Comparison of ENCODE assay signal across 8 mouse cellular contexts in the genomic region with DNA sequence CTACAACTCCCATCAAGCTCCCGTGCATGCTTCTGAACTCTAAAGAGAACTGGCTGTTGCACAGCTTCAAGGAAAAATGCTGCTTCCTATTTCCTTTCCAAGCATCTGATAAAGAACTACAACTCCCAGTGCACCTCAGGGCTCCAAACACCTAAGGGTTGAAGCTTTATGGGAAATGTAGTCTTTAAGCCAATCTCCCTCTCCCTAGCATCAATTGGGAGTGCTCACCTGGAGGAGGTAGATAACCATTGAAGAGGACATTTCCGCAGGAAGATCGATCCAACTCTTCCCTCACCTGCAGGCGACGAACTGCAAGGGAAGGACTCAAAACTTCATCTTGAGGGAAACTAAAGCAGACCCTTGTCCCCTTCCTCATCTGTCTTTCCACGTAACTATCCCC. TPM values are rescaled to one million over a fixed set of nuclear protein-coding genes. Genes with fewer than 3 reads are reported as not detected.
DNase-seq lines count a peak whose midpoint lies in the region; ATAC-seq and TF ChIP-seq lines count a peak whose summit lies in the region.

No protein-coding gene starts in this region.

- H3K9ac ChIP-seq in neural tube, embryonic 11.5 days (ENCODE audit: low read length) = no peak overlapping the region
- no peak overlapping the region for H3K9ac ChIP-seq in forebrain, postnatal 0 days
- H3K9ac ChIP-seq in kidney, postnatal 0 days (ENCODE audit: low read depth, low read length) = no peak overlapping the region
- H3K9ac ChIP-seq in neural tube, embryonic 13.5 days = peak overlapping the region; percentile 85

- peaks cover 23% of the 10 kb centered on the region for H3K27me3 ChIP-seq in neural tube, embryonic 11.5 days (ENCODE audit: control insufficient read depth, insufficient read depth, low read length)
- H3K27me3 ChIP-seq in forebrain, postnatal 0 days (ENCODE audit: insufficient read depth, low read length) = peaks cover 8% of the 10 kb centered on the region
- H3K27me3 ChIP-seq in kidney, postnatal 0 days (ENCODE audit: insufficient read depth, low read length) = no peaks in the 10 kb centered on the region
- H3K27me3 ChIP-seq in neural tube, embryonic 13.5 days = peaks cover 26% of the 10 kb centered on the region

- H3K36me3 ChIP-seq in neural tube, embryonic 11.5 days (ENCODE audit: control insufficient read depth, insufficient read depth, low read length) = peaks cover 3% of the 10 kb centered on the region; the same call in 1 of the 2 replicates
- H3K36me3 ChIP-seq in forebrain, postnatal 0 days (ENCODE audit: insufficient read depth) = peaks cover 26% of the 10 kb centered on the region
- 0 out of 2 replicates have a peak, but pooled peaks cover 7% of the 10 kb centered on the region for H3K36me3 ChIP-seq in kidney, postnatal 0 days (ENCODE audit: insufficient read depth, low read length)
- peaks cover 39% of the 10 kb centered on the region for H3K36me3 ChIP-seq in neural tube, embryonic 13.5 days

- no peak for ATAC-seq in neural tube, embryonic 11.5 days (ENCODE audit: insufficient read depth, low FRiP score, low TSS enrichment)
- peak; percentile 66 for ATAC-seq in forebrain, postnatal 0 days
- no peak for ATAC-seq in kidney, postnatal 0 days (replicated peaks; ENCODE audit: low FRiP score, low read depth)
- ATAC-seq in neural tube, embryonic 13.5 days (ENCODE audit: low read depth) = no peak
- no peak for ATAC-seq in granulocyte monocyte progenitor cell, adult 5-6 weeks (replicated peaks; ENCODE audit: poor library complexity, severe bottlenecking)

- WGBS in neural tube, embryonic 11.5 days = 27% methylated on average over 6 of the region's 6 CpGs
- 26% methylated on average over 6 of the region's 6 CpGs for WGBS in forebrain, postnatal 0 days
- WGBS in kidney, postnatal 0 days = 28% methylated on average over 6 of the region's 6 CpGs
- 24% methylated on average over 6 of the region's 6 CpGs for WGBS in neural tube, embryonic 13.5 days

- no peaks in the 10 kb centered on the region for H3K9me3 ChIP-seq in neural tube, embryonic 11.5 days (ENCODE audit: control insufficient read depth, low read length)
- no peaks in the 10 kb centered on the region for H3K9me3 ChIP-seq in forebrain, postnatal 0 days (ENCODE audit: low read length)
- H3K9me3 ChIP-seq in kidney, postnatal 0 days (replicated peaks; ENCODE audit: low read length) = no peaks in the 10 kb centered on the region
- no peaks in the 10 kb centered on the region for H3K9me3 ChIP-seq in neural tube, embryonic 13.5 days

- peaks cover 6% of the 10 kb centered on the region; the same call in 1 of the 2 replicates for H3K4me1 ChIP-seq in neural tube, embryonic 11.5 days (ENCODE audit: control insufficient read depth, insufficient read depth, low read length)
- H3K4me1 ChIP-seq in forebrain, postnatal 0 days (ENCODE audit: insufficient read depth) = 0 out of 2 replicates have a peak, but pooled peaks cover 7% of the 10 kb centered on the region
- H3K4me1 ChIP-seq in kidney, postnatal 0 days (replicated peaks; ENCODE audit: insufficient read depth, low read length) = peaks cover 14% of the 10 kb centered on the region; the same call in 1 of the 2 replicates
- peaks cover 25% of the 10 kb centered on the region for H3K4me1 ChIP-seq in neural tube, embryonic 13.5 days (replicated peaks)

- H3K27ac ChIP-seq in neural tube, embryonic 11.5 days (ENCODE audit: low read depth, low read length) = no peak overlapping the region
- no peak overlapping the region for H3K27ac ChIP-seq in forebrain, postnatal 0 days (ENCODE audit: low read depth, low read length)
- no peak overlapping the region for H3K27ac ChIP-seq in kidney, postnatal 0 days
- H3K27ac ChIP-seq in neural tube, embryonic 13.5 days (replicated peaks) = no peak overlapping the region

- no peak for TF ChIP-seq CTCF in forebrain, postnatal 0 days (IDR thresholded peaks at IDR 0.05; ENCODE audit: low read depth)
- TF ChIP-seq CTCF in kidney, postnatal 0 days (IDR thresholded peaks at IDR 0.05; ENCODE audit: low read depth) = no peak

- H3K4me2 ChIP-seq in neural tube, embryonic 11.5 days (ENCODE audit: low read depth) = peak overlapping the region; percentile 49
- peak overlapping the region; percentile 69 for H3K4me2 ChIP-seq in forebrain, postnatal 0 days (ENCODE audit: low read depth)
- H3K4me2 ChIP-seq in kidney, postnatal 0 days (ENCODE audit: low read length) = peak overlapping the region; percentile 82
- peak overlapping the region; percentile 78 for H3K4me2 ChIP-seq in neural tube, embryonic 13.5 days

- no peak overlapping the region for H3K4me3 ChIP-seq in neural tube, embryonic 11.5 days (ENCODE audit: low read depth, low read length)
- H3K4me3 ChIP-seq in forebrain, postnatal 0 days (ENCODE audit: low read depth, low read length) = peak overlapping the region; percentile 77
- 0 out of 2 replicates have a peak overlapping the region, but pooled peaks have one; percentile 57 for H3K4me3 ChIP-seq in kidney, postnatal 0 days (replicated peaks; ENCODE audit: low read depth, low read length)
- H3K4me3 ChIP-seq in neural tube, embryonic 13.5 days = peak overlapping the region; percentile 69

- no peak for DNase-seq in neural tube, embryonic 11.5 days (ENCODE audit: low spot score)
- DNase-seq in neural tube, embryonic 10.5 days (ENCODE audit: extremely low spot score, low spot score) = no peak
- peak; percentile 78 for DNase-seq in forebrain, postnatal 0 days
- peak; percentile 90 for DNase-seq in kidney, postnatal 0 days (ENCODE audit: low spot score)
- no peak for DNase-seq in spleen, postnatal 36 days (ENCODE audit: low spot score in 2 of 2)
- DNase-seq in natural killer cell, adult 2 months (ENCODE audit: low spot score in 2 of 2) = no peak

RNA-seq across cellular contexts. Expression of a gene that starts 1.7 kb away (rescaled TPM):
- 52.8 and 55.2 TPM in 2 replicates for polyA plus RNA-seq in neural tube, embryonic 11.5 days (2014; fragmentation: Nextera tagmentation; extraction: Ambion mirVana)
- 30.2 and 35.6 TPM in 2 replicates for total RNA-seq in forebrain, postnatal 0 days (2014; rRNA removed)
- polyA plus RNA-seq in forebrain, postnatal 0 days (2015; fragmentation: Nextera tagmentation; extraction: Ambion mirVana) = 31.8 and 33.1 TPM in 2 replicates
- polyA plus RNA-seq in kidney, postnatal 0 days (2015; fragmentation: Nextera tagmentation; extraction: Ambion mirVana) = 34.1 and 40.2 TPM in 2 replicates
- 50.6 and 59.6 TPM in 2 replicates for polyA plus RNA-seq in neural tube, embryonic 13.5 days (2015; fragmentation: Nextera tagmentation; extraction: Ambion mirVana)
- 23.6 and 31.1 TPM in 2 replicates for total RNA-seq in granulocyte monocyte progenitor cell, adult 5-6 weeks (2014; fragmentation: Nextera tagmentation)
- 13.9 and 18.8 TPM in 2 replicates for total RNA-seq in granulocyte monocyte progenitor cell, adult 5-6 weeks (2017)

RNA-seq across cellular contexts. Expression of a gene that starts 3.1 kb away (rescaled TPM):
- not detected in 2 replicates for polyA plus RNA-seq in neural tube, embryonic 11.5 days (2014; fragmentation: Nextera tagmentation; extraction: Ambion mirVana)
- total RNA-seq in forebrain, postnatal 0 days (2014; rRNA removed) = not detected in 2 replicates
- not detected in 2 replicates for polyA plus RNA-seq in forebrain, postnatal 0 days (2015; fragmentation: Nextera tagmentation; extraction: Ambion mirVana)
- 0.57 TPM in 1 of 2 replicates, not detected in the other for polyA plus RNA-seq in kidney, postnatal 0 days (2015; fragmentation: Nextera tagmentation; extraction: Ambion mirVana)
- not detected in 2 replicates for polyA plus RNA-seq in neural tube, embryonic 13.5 days (2015; fragmentation: Nextera tagmentation; extraction: Ambion mirVana)
- not detected in 2 replicates for total RNA-seq in granulocyte monocyte progenitor cell, adult 5-6 weeks (2014; fragmentation: Nextera tagmentation)
- total RNA-seq in granulocyte monocyte progenitor cell, adult 5-6 weeks (2017) = 1.5 TPM in 1 of 2 replicates, not detected in the other

RNA-seq across cellular contexts. Expression of a gene that starts 16.7 kb away (rescaled TPM):
- polyA plus RNA-seq in neural tube, embryonic 11.5 days (2014; fragmentation: Nextera tagmentation; extraction: Ambion mirVana) = 7.0 and 8.0 TPM in 2 replicates
- 13.4 and 26.7 TPM in 2 replicates for total RNA-seq in forebrain, postnatal 0 days (2014; rRNA removed)
- 8.3 and 11.7 TPM in 2 replicates for polyA plus RNA-seq in forebrain, postnatal 0 days (2015; fragmentation: Nextera tagmentation; extraction: Ambion mirVana)
- polyA plus RNA-seq in kidney, postnatal 0 days (2015; fragmentation: Nextera tagmentation; extraction: Ambion mirVana) = 41.7 and 43.8 TPM in 2 replicates
- 6.9 and 8.0 TPM in 2 replicates for polyA plus RNA-seq in neural tube, embryonic 13.5 days (2015; fragmentation: Nextera tagmentation; extraction: Ambion mirVana)
- total RNA-seq in granulocyte monocyte progenitor cell, adult 5-6 weeks (2014; fragmentation: Nextera tagmentation) = not detected in 2 replicates
- total RNA-seq in granulocyte monocyte progenitor cell, adult 5-6 weeks (2017) = not detected in 2 replicates

Comparison
In these comparisons a context has a peak if more than half of its experiments do, and no peak if none do; other contexts are left out.
1. DNase-seq: peak in forebrain, postnatal 0 days (single experiment) and kidney, postnatal 0 days (single experiment); none in neural tube, embryonic 11.5 days (single experiment), neural tube, embryonic 10.5 days (single experiment), spleen, postnatal 36 days (0 of 2) and natural killer cell, adult 2 months (0 of 2).
2. Peak in every context shown above with its lines, with median percentiles within 50 percentile points of each other: H3K4me2 ChIP-seq.